Mouse (Mus musculus): ENCODE results near the gene Erf. TPM values are rescaled to one million over a fixed set of nuclear protein-coding genes. Genes with fewer than 3 reads are reported as not detected.

Erf gene
- polyA plus RNA-seq, 1 experiment from 2014 or later = 21.0 TPM

- peak overlapping the region; percentile 21 for H3K9ac ChIP-seq
- peak overlapping the region; percentile 97 for H3K4me3 ChIP-seq (replicated peaks)
- H3K36me3 ChIP-seq = peaks cover 48% of the 10 kb centered on the region
- H3K4me1 ChIP-seq = peaks cover 67% of the 10 kb centered on the region
- no peaks in the 10 kb centered on the region for H3K27me3 ChIP-seq
- H3K9me3 ChIP-seq (replicated peaks) = no peaks in the 10 kb centered on the region
- H3K4me2 ChIP-seq (replicated peaks) = peak overlapping the region; percentile 86
- no peak for ATAC-seq (ENCODE audit: insufficient number of reproducible peaks, low FRiP score, low TSS enrichment, low read depth)
- 31% methylated on average over 20 of the region's 20 CpGs for WGBS
- peak overlapping the region; percentile 99 for H3K27ac ChIP-seq (replicated peaks)
Observed at GRCm38 (mm10) chr7:25246079-25246758, 4.3 kb downstream of the Erf start.

GRCm38 (mm10) chr7:25244562-25245369, 5.8 kb downstream of the Erf start:
- ATAC-seq (ENCODE audit: insufficient number of reproducible peaks, low FRiP score, low TSS enrichment, low read depth) = no peak
- no peak overlapping the region for H3K9ac ChIP-seq
- peaks cover 49% of the 10 kb centered on the region for H3K36me3 ChIP-seq
- no peaks in the 10 kb centered on the region for H3K9me3 ChIP-seq (replicated peaks)
- 0 out of 2 replicates have a peak overlapping the region, but pooled peaks have one; percentile 22 for H3K27ac ChIP-seq (replicated peaks)
- no peaks in the 10 kb centered on the region for H3K27me3 ChIP-seq
- H3K4me2 ChIP-seq (replicated peaks) = no peak overlapping the region
- WGBS = 80% methylated on average over 30 of the region's 30 CpGs
- no peak overlapping the region for H3K4me3 ChIP-seq (replicated peaks)
- peaks cover 72% of the 10 kb centered on the region for H3K4me1 ChIP-seq

DNA sequence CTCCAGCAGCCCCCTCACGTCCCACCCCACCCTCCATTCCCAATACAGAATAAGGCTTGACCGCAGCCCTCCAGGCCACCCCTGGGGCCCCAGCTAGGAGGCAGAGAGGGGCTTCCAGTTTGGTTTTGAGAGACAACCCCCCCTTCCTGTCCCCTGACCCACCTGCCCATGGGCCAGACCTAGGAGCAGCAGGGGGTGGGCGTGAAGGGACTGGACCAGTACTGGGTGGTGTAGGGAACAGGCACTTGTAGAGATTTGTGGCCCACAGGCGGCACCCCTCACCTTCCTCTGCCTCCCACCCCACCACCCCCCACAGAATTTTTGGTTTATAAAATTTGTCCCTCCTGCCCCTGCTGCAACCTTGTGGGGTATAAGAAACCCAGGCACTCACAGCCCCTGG, 7.2 kb downstream of the Erf start:
- H3K36me3 ChIP-seq = peaks cover 49% of the 10 kb centered on the region

GRCm38 (mm10) chr7:25241062-25241461, 9.5 kb downstream of the Erf start:
- H3K9ac ChIP-seq = no peak overlapping the region
- peaks cover 67% of the 10 kb centered on the region for H3K4me1 ChIP-seq
- WGBS = 27% methylated on average over 2 of the region's 2 CpGs
- no peaks in the 10 kb centered on the region for H3K9me3 ChIP-seq (replicated peaks)
- peaks cover 47% of the 10 kb centered on the region for H3K36me3 ChIP-seq
- H3K4me2 ChIP-seq (replicated peaks) = no peak overlapping the region
- ATAC-seq (ENCODE audit: insufficient number of reproducible peaks, low FRiP score, low TSS enrichment, low read depth) = no peak
- no peaks in the 10 kb centered on the region for H3K27me3 ChIP-seq
- no peak overlapping the region for H3K4me3 ChIP-seq (replicated peaks)
- H3K27ac ChIP-seq (replicated peaks) = peak overlapping the region; percentile 63; the same call in 1 of the 2 replicates

More for the DNA sequence above, 7.2 kb downstream of the Erf start:
- ATAC-seq (ENCODE audit: insufficient number of reproducible peaks, low FRiP score, low TSS enrichment, low read depth) = no peak
- Histone ChIP-seq H3K9me3 (replicated peaks) (no peaks in the 10 kb centered on the region), H3K4me3 (replicated peaks) (no peak overlapping the region), H3K27ac (replicated peaks) (peak overlapping the region; percentile 11; the same call in 1 of the 2 replicates), H3K4me1 (peaks cover 80% of the 10 kb centered on the region), H3K27me3 (no peaks in the 10 kb centered on the region), H3K4me2 (replicated peaks) (no peak overlapping the region), H3K9ac (no peak overlapping the region)
- 89% methylated on average over 4 of the region's 4 CpGs for WGBS

- Histone ChIP-seq H3K27me3 (no peaks in the 10 kb centered on the region), H3K27ac (replicated peaks) (peak overlapping the region; percentile 63; the same call in 1 of the 2 replicates), H3K4me1 (peaks cover 67% of the 10 kb centered on the region), H3K4me2 (replicated peaks) (no peak overlapping the region), H3K36me3 (peaks cover 43% of the 10 kb centered on the region), H3K9me3 (replicated peaks) (no peaks in the 10 kb centered on the region), H3K9ac (no peak overlapping the region), H3K4me3 (replicated peaks) (no peak overlapping the region)
- no peak for ATAC-seq (ENCODE audit: insufficient number of reproducible peaks, low FRiP score, low TSS enrichment, low read depth)
- WGBS = 63% methylated on average over 7 of the region's 7 CpGs
Observed at GRCm38 (mm10) chr7:25240631-25241030, 9.9 kb downstream of the Erf start.

GRCm38 (mm10) chr7:25238829-25239623, 11.5 kb downstream of the Erf start:
- 2% methylated on average over 30 of the region's 30 CpGs for WGBS
- Histone ChIP-seq H3K27me3 (no peaks in the 10 kb centered on the region), H3K9me3 (replicated peaks) (no peaks in the 10 kb centered on the region), H3K4me2 (replicated peaks) (peak overlapping the region; percentile 70), H3K36me3 (peaks cover 41% of the 10 kb centered on the region), H3K27ac (replicated peaks) (peak overlapping the region; percentile 84), H3K9ac (no peak overlapping the region), H3K4me1 (peaks cover 63% of the 10 kb centered on the region), H3K4me3 (replicated peaks) (peak overlapping the region; percentile 83)
- ATAC-seq (ENCODE audit: insufficient number of reproducible peaks, low FRiP score, low TSS enrichment, low read depth) = peak; percentile 35

DNA sequence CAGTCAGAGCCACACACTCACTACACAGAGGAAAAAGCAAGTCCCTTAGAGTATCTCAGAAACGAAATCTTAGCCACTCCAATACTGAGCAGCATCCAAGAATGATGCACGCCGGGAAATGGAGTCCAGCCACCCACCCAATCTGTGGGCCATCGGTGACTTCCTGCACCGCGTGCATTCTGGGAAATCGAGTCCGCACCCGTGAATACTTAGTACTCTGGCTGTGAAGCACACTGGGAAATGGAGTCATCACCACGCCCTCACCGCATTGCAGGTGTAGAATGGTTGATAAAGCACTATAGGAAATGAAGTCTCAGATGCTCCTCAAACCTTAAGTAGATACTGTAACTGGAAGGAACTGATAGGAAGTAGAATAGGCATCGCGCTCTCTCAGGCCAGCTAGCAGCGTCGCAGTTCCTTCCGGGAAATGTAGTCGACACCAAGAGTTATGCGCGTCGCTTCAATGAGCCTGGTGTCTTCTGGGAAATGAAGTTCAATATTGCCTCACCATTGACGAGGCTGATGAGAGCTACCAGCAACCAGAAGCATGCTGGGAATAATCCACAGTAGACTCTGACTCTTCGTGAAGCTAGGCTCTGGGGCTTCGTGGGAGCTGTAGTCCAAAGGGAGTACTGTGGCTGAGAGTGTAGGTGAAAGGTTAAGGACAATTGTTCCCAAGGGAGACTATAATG, 12.4 kb downstream of the Erf start:
- under 1% methylated on average over 23 of the region's 23 CpGs for WGBS
- no peak overlapping the region for H3K9ac ChIP-seq

DNA sequence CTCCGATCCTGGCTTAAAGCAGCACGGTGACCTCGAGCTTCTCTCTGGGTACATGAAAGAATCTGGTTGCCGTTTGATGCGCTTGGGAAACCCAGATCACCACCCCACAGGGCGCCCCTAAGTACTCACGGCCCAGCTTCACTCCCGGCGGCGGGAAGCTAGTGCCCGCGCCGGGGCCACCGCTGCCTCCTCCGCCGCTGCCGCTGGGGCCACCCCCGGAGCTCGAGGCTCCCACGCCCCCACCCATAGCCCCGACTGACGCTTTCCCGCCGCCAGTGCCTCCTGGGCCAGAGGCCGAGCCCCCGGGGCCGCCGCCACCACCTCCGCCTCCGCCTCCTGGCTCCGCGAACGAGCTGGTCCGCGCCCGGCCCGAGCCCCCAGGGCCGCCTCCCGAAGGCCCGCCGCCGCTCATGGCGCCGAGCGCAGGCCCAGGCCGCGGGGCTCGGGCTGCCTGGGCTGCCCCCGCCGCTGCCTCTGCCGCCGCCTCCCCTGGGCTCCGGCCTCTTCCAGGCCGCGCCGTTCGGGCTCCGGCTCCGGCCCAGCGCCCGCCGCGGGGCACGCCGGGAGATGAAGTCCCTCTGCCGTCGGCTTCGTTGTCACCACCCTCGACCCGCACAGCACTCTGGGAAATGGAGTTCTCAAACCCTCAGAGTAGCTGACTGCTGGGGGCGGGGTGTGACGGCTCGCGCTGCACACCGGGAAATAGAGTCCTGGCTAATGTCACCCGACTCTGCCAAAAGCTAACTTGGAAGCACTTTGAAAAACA, 13.1 kb downstream of the Erf start, which contains the start of gene Gsk3a:
TSS of gene Gsk3a (minus strand) at position 603 of the 766 bp plus-strand sequence.
- Histone ChIP-seq H3K9me3 (replicated peaks) (no peaks in the 10 kb centered on the region), H3K9ac (peak within 1 kb of the TSS; percentile 98), H3K4me3 (replicated peaks) (peak within 1 kb of the TSS; percentile 83), H3K4me1 (peaks cover 52% of the 10 kb centered on the region), H3K27me3 (no peaks in the 10 kb centered on the region), H3K27ac (replicated peaks) (peak within 1 kb of the TSS; percentile 84), H3K36me3 (peaks cover 43% of the 10 kb centered on the region), H3K4me2 (replicated peaks) (peak within 1 kb of the TSS; percentile 70)
- ATAC-seq (ENCODE audit: insufficient number of reproducible peaks, low FRiP score, low TSS enrichment, low read depth) = peak; percentile 91
- under 1% methylated on average over 71 of the region's 76 CpGs for WGBS

More for the DNA sequence above, 12.4 kb downstream of the Erf start:
- no peaks in the 10 kb centered on the region for H3K9me3 ChIP-seq (replicated peaks)
- ATAC-seq (ENCODE audit: insufficient number of reproducible peaks, low FRiP score, low TSS enrichment, low read depth) = peak; percentile 94
- H3K27me3 ChIP-seq = no peaks in the 10 kb centered on the region
- peaks cover 57% of the 10 kb centered on the region for H3K4me1 ChIP-seq
- H3K36me3 ChIP-seq = peaks cover 43% of the 10 kb centered on the region
- peak overlapping the region; percentile 84 for H3K27ac ChIP-seq (replicated peaks)
- peak overlapping the region; percentile 83 for H3K4me3 ChIP-seq (replicated peaks)
- H3K4me2 ChIP-seq (replicated peaks) = peak overlapping the region; percentile 70

- no peaks in the 10 kb centered on the region for H3K9me3 ChIP-seq (replicated peaks)
- H3K4me3 ChIP-seq (replicated peaks) = no peak overlapping the region
- ATAC-seq (ENCODE audit: insufficient number of reproducible peaks, low FRiP score, low TSS enrichment, low read depth) = no peak
- H3K9ac ChIP-seq = no peak overlapping the region
- H3K27me3 ChIP-seq = no peaks in the 10 kb centered on the region
- no peak overlapping the region for H3K27ac ChIP-seq (replicated peaks)
- H3K4me2 ChIP-seq (replicated peaks) = no peak overlapping the region
- WGBS = 83% methylated on average over 5 of the region's 5 CpGs
- peaks cover 43% of the 10 kb centered on the region for H3K4me1 ChIP-seq
- H3K36me3 ChIP-seq = peaks cover 48% of the 10 kb centered on the region
Observed at GRCm38 (mm10) chr7:25235526-25235925, 15.0 kb downstream of the Erf start.

- H3K9me3 ChIP-seq (replicated peaks) = no peaks in the 10 kb centered on the region
- H3K27me3 ChIP-seq = no peaks in the 10 kb centered on the region
- H3K9ac ChIP-seq = no peak overlapping the region
- no peak overlapping the region for H3K4me2 ChIP-seq (replicated peaks)
- WGBS = 67% methylated on average over 2 of the region's 2 CpGs
- ATAC-seq (ENCODE audit: insufficient number of reproducible peaks, low FRiP score, low TSS enrichment, low read depth) = no peak
- no peak overlapping the region for H3K4me3 ChIP-seq (replicated peaks)
- peaks cover 28% of the 10 kb centered on the region for H3K4me1 ChIP-seq
- H3K36me3 ChIP-seq = peaks cover 73% of the 10 kb centered on the region
- H3K27ac ChIP-seq (replicated peaks) = no peak overlapping the region
Observed at GRCm38 (mm10) chr7:25233061-25233460, 17.5 kb downstream of the Erf start.

Measured in embryonic facial prominence, embryonic 15.5 days (tissue).